ENCODE assay signal across 25 mouse cellular contexts in genomic region chr13:3796649-3797048, GRCm38 (mm10). TPM values are rescaled to one million over a fixed set of nuclear protein-coding genes. Genes with fewer than 3 reads are reported as not detected.
DNase-seq lines count a peak whose midpoint lies in the region; ATAC-seq and TF ChIP-seq lines count a peak whose summit lies in the region.
"Had no signal": no experiment of that assay in that cellular context is flagged by ENCODE, and none has a peak within 500 bp of the region (broad histone marks: within the 10 kb centered on the region; RNA-seq: fewer than 3 reads in every experiment).

No protein-coding gene starts in this region.

- H3K27ac ChIP-seq in lung, embryonic 15.5 days: peak overlapping the region; percentile 13; the same call in 1 of the 2 replicates
- no peak overlapping the region for H3K27ac ChIP-seq in lung, postnatal 0 days (ENCODE audit: low read length)
- H3K27ac ChIP-seq: embryonic facial prominence, embryonic 13.5 days; embryonic facial prominence, embryonic 15.5 days; forebrain, embryonic 10.5 days; forebrain, embryonic 12.5 days had no signal

- no peaks in the 10 kb centered on the region for H3K36me3 ChIP-seq in lung, embryonic 15.5 days
- H3K36me3 ChIP-seq in lung, postnatal 0 days (ENCODE audit: insufficient read depth, low read length): no peaks in the 10 kb centered on the region
- H3K36me3 ChIP-seq: embryonic facial prominence, embryonic 13.5 days; embryonic facial prominence, embryonic 15.5 days; forebrain, embryonic 10.5 days; forebrain, embryonic 12.5 days had no signal

- H3K4me1 ChIP-seq in lung, embryonic 15.5 days: peaks cover 25% of the 10 kb centered on the region; the same call in 1 of the 2 replicates
- peaks cover under 1% of the 10 kb centered on the region; the same call in 1 of the 2 replicates for H3K4me1 ChIP-seq in lung, postnatal 0 days (ENCODE audit: insufficient read depth, low read depth, low read length)

- no peaks in the 10 kb centered on the region for H3K9me3 ChIP-seq in lung, embryonic 15.5 days
- H3K9me3 ChIP-seq in lung, postnatal 0 days (ENCODE audit: low read length): no peaks in the 10 kb centered on the region
- H3K9me3 ChIP-seq: embryonic facial prominence, embryonic 13.5 days; embryonic facial prominence, embryonic 15.5 days; forebrain, embryonic 10.5 days; forebrain, embryonic 12.5 days had no signal

- no peak overlapping the region for H3K9ac ChIP-seq in lung, embryonic 15.5 days
- H3K9ac ChIP-seq in lung, postnatal 0 days (replicated peaks; ENCODE audit: low read depth): no peak overlapping the region
- H3K9ac ChIP-seq: embryonic facial prominence, embryonic 13.5 days; embryonic facial prominence, embryonic 15.5 days; forebrain, embryonic 12.5 days had no signal

- H3K4me2 ChIP-seq in lung, embryonic 15.5 days: no peak overlapping the region
- H3K4me2 ChIP-seq in lung, postnatal 0 days (replicated peaks; ENCODE audit: low read depth, low read length): no peak overlapping the region
- H3K4me2 ChIP-seq: embryonic facial prominence, embryonic 13.5 days; embryonic facial prominence, embryonic 15.5 days; forebrain, embryonic 12.5 days had no signal

- TF ChIP-seq EP300 in lung, postnatal 0 days (IDR thresholded peaks at IDR 0.05): peak; percentile 62

- H3K27me3 ChIP-seq in lung, embryonic 15.5 days: no peaks in the 10 kb centered on the region
- no peaks in the 10 kb centered on the region for H3K27me3 ChIP-seq in lung, postnatal 0 days (replicated peaks; ENCODE audit: insufficient read depth, low read length)
- H3K27me3 ChIP-seq: embryonic facial prominence, embryonic 13.5 days; embryonic facial prominence, embryonic 15.5 days; forebrain, embryonic 12.5 days had no signal

- no peak for DNase-seq in lung, postnatal 25 days (ENCODE audit: low spot score)
- DNase-seq in lung, postnatal 0 days (ENCODE audit: low spot score): peak; percentile 54
- DNase-seq in lung, adult 18-20 months: no peak
- DNase-seq in lung, postnatal 36 days: peak; percentile 26
- DNase-seq in liver: no peak
- DNase-seq: adrenal gland, postnatal 10 days; adrenal gland, postnatal 25 days; cerebellum, adult 11 months; cerebellum, adult 18-20 months; cerebellum, adult 8-10 months; cerebellum, adult 9-11 months; cerebellum, postnatal 14 days; cerebellum, postnatal 36 days; embryo, embryonic 11 days had no signal

- no peak for ATAC-seq in lung, embryonic 15.5 days (ENCODE audit: borderline replicate concordance, extremely low read depth, low FRiP score, low TSS enrichment)
- no peak for ATAC-seq in lung, postnatal 0 days
- ATAC-seq: forebrain, embryonic 14.5 days had no signal

- no peak overlapping the region for H3K4me3 ChIP-seq in lung, embryonic 15.5 days
- no peak overlapping the region for H3K4me3 ChIP-seq in lung, postnatal 0 days (ENCODE audit: low read depth, low read length)
- H3K4me3 ChIP-seq: embryonic facial prominence, embryonic 13.5 days; embryonic facial prominence, embryonic 15.5 days; erythroblast, embryonic 14.5 days; forebrain, embryonic 10.5 days; forebrain, embryonic 12.5 days had no signal

- no peak for TF ChIP-seq CTCF in lung, postnatal 0 days (IDR thresholded peaks at IDR 0.05)

- 49% methylated on average over 4 of the region's 4 CpGs for WGBS in lung, embryonic 15.5 days
- 40% methylated on average over 4 of the region's 4 CpGs for WGBS in lung, postnatal 0 days

RNA-seq across cellular contexts. Expression of gene Calml3, which starts 7.5 kb away (rescaled TPM):
- polyA plus RNA-seq in lung, embryonic 15.5 days (2015; fragmentation: Nextera tagmentation; extraction: Ambion mirVana): 0.10 TPM in 1 of 2 replicates, not detected in the other
- 0.19 and 0.21 TPM in 2 replicates for polyA plus RNA-seq in lung, postnatal 0 days (2015; fragmentation: Nextera tagmentation; extraction: Ambion mirVana)
- polyA plus RNA-seq: adrenal gland, adult 2 months; erythroblast, embryonic 14.5 days; forebrain, embryonic 10.5 days; forebrain, embryonic 12.5 days; forebrain, embryonic 14.5 days had no signal

RNA-seq across cellular contexts. Expression of gene Calm4, which starts 40.9 kb away (rescaled TPM):
- polyA plus RNA-seq in lung, embryonic 15.5 days (2015; fragmentation: Nextera tagmentation; extraction: Ambion mirVana): not detected in 2 replicates
- polyA plus RNA-seq in lung, postnatal 0 days (2015; fragmentation: Nextera tagmentation; extraction: Ambion mirVana): not detected in 2 replicates
- polyA plus RNA-seq: adrenal gland, adult 2 months; C2C12; embryonic facial prominence, embryonic 11.5 days; erythroblast, embryonic 14.5 days; forebrain, embryonic 10.5 days; forebrain, embryonic 12.5 days; forebrain, embryonic 14.5 days had no signal

RNA-seq across cellular contexts. Expression of gene Calm5, which starts 57.3 kb away (rescaled TPM):
- not detected in 2 replicates for polyA plus RNA-seq in lung, embryonic 15.5 days (2015; fragmentation: Nextera tagmentation; extraction: Ambion mirVana)
- not detected in 2 replicates for polyA plus RNA-seq in lung, postnatal 0 days (2015; fragmentation: Nextera tagmentation; extraction: Ambion mirVana)
- polyA plus RNA-seq: adrenal gland, adult 2 months; brain, embryonic 14.5 days; C2C12; embryonic facial prominence, embryonic 11.5 days; embryonic facial prominence, embryonic 13.5 days; erythroblast, embryonic 14.5 days; forebrain, embryonic 10.5 days; forebrain, embryonic 12.5 days; forebrain, embryonic 14.5 days had no signal

Comparison
In these comparisons a context has a peak if more than half of its experiments do, and no peak if none do; other contexts are left out.
1. DNase-seq: peak in lung, postnatal 0 days (single experiment) and lung, postnatal 36 days (single experiment); none in lung, postnatal 25 days (single experiment), lung, adult 18-20 months (0 of 2) and liver (single experiment).